Mouse (Mus musculus) midbrain, embryonic 16.5 days (tissue): Measurements from ENCODE around the gene Cd59a. TPM values are rescaled to one million over a fixed set of nuclear protein-coding genes. Genes with fewer than 3 reads are reported as not detected.

Experiments used
- ATAC-seq: fragments of 200-750 bp; cut with Nextera tagmentation; 2 replicates; pipeline ENCODE4 v1.8.0; 2017; ENCODE audit warnings: moderate TSS enrichment
- H3K27ac ChIP-seq: fragments of 300-500 bp; sonication (generic); 2 replicates; pipeline ENCODE4 v1.5.1; 2014; ENCODE audit warnings: mild to moderate bottlenecking, low read length, mixed read lengths
- H3K27me3 ChIP-seq: fragments of 300-500 bp; sonication (generic); 2 replicates; pipeline ENCODE4 v1.6.1; 2014; ENCODE audit warnings: low read depth, low read length, mixed read lengths; ENCODE audit not compliant: control insufficient read depth, insufficient read depth
- H3K36me3 ChIP-seq: fragments of 300-500 bp; sonication (generic); 2 replicates; pipeline ENCODE4 v1.6.1; 2014; ENCODE audit warnings: mild to moderate bottlenecking, low read length, moderate library complexity, mixed read lengths; ENCODE audit not compliant: control insufficient read depth, insufficient read depth
- H3K4me1 ChIP-seq: fragments of 300-500 bp; sonication (generic); 2 replicates; pipeline ENCODE4 v1.6.1; 2014; ENCODE audit warnings: mild to moderate bottlenecking, low read length, mixed read lengths; ENCODE audit not compliant: control insufficient read depth, insufficient read depth
- H3K4me2 ChIP-seq: fragments of 300-500 bp; sonication (generic); 2 replicates; pipeline ENCODE4 v1.6.1; 2014; ENCODE audit warnings: mild to moderate bottlenecking, low read length, mixed read lengths
- H3K4me3 ChIP-seq: fragments of 300-500 bp; sonication (generic); 2 replicates; pipeline ENCODE4 v1.5.1; 2014; ENCODE audit warnings: low read depth, mild to moderate bottlenecking, low read length, moderate library complexity, mixed read lengths
- H3K9ac ChIP-seq: fragments of 300-500 bp; sonication (generic); 2 replicates; pipeline ENCODE4 v1.6.1; 2014; ENCODE audit warnings: low read depth, low read length, mixed read lengths
- H3K9me3 ChIP-seq: fragments of 300-500 bp; sonication (generic); replicated peaks from 2 replicates; pipeline ENCODE4 v1.6.1; 2014; ENCODE audit warnings: mild to moderate bottlenecking, low read length, mixed read lengths; ENCODE audit not compliant: control insufficient read depth, poor library complexity, severe bottlenecking
- WGBS: fragments of 180-500 bp; shearing (Covaris S2); extraction: QIAGEN DNeasy Blood & Tissue Kit; methylation state at CpG from one replicate; pipeline ENCODE4 v1.1.7; 2014; 5-methylcytosine and 5-hydroxymethylcytosine counted together
- polyA plus RNA-seq: library from polyadenylated mRNA; unstranded; fragments of >200 nt; fragmentation: Nextera tagmentation; extraction: Ambion mirVana; gene quantifications from 2 replicates; pipeline ENCODE4 v1.2.1, GENCODE M21; 2015

Gene Cd59a
- polyA plus RNA-seq, 1 experiment from 2014 or later, result 11.3 TPM

DNA sequence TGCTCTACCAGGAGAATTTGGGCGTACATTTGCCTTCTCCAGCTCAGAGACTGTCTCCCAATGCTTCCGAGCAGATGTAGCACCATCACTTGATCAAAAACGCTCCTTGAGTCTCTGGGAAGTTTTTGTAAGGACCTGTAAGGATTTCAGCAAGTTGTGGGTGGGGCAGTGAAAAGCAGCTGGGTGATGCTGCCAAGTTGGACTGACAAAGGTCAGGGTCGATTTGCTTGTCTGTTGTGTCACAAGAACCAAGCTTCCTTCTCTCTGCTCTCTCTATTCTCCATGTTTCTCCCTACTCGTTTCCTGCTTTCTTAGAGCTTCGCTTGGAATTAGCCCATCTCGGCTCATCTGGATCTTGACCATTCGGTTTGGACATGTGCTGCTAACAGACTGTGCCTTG is 46.5 kb downstream of the Cd59a start:
- Histone ChIP-seq H3K9me3 (no peaks in the 10 kb centered on the region), H3K4me3 (no peak overlapping the region), H3K27me3 (no peaks in the 10 kb centered on the region), H3K9ac (no peak overlapping the region), H3K36me3 (no peaks in the 10 kb centered on the region), H3K4me1 (no peaks in the 10 kb centered on the region), H3K4me2 (no peak overlapping the region), H3K27ac (no peak overlapping the region)
- ATAC-seq, result no peak
- WGBS, result 90% methylated on average over 8 of the region's 8 CpGs

DNA sequence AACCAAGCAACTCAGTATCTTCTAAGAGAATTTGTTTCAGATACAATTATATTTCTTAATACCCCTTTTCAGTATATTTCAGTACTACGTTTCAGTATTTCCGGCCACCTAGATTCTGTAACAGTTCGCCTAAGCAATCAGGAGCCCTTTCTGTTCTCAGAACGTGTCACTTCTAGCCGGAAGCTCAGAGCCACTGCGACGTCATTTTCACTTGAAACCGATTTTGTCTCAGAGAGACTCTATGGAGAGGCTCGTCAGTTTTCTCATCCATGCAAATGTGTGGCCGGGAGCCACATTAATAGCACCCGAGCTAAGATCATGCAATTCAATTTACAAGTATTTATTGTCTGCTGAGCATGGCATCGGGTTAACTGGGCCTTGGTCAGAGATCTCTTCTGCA is 48.4 kb downstream of the Cd59a start:
- H3K36me3 ChIP-seq, result peaks cover 5% of the 10 kb centered on the region; the same call in 1 of the 2 replicates
- no peak overlapping the region for H3K27ac ChIP-seq
- no peak overlapping the region for H3K4me2 ChIP-seq
- H3K4me3 ChIP-seq, result no peak overlapping the region
- H3K9ac ChIP-seq, result no peak overlapping the region
- no peaks in the 10 kb centered on the region for H3K9me3 ChIP-seq
- H3K27me3 ChIP-seq, result no peaks in the 10 kb centered on the region
- 88% methylated on average over 12 of the region's 12 CpGs for whole genome bisulfite sequencing
- H3K4me1 ChIP-seq, result no peaks in the 10 kb centered on the region
- no peak for ATAC-seq

DNA sequence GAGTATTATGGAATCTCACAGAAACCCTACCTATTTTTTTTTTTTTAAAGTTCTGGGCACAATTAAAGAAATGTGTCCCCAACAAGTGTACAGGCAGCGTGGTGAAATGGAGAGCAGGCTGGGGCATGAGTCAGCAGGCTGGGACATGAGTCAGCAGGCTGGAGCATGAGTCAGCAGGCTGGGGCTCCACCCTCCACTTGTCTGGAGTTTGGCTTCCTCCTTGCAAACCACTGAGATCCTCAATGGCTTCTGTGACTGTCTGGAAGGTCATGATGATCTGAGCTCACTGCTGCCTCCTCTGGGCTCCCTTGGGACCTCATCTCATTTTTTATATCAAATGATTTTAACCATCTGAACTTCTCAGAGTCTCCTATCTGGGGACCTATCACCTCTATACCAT is 50.4 kb downstream of the Cd59a start:
- H3K27ac ChIP-seq, result no peak overlapping the region
- ATAC-seq, result no peak
- H3K36me3 ChIP-seq, result peaks cover 14% of the 10 kb centered on the region; the same call in 1 of the 2 replicates
- no peaks in the 10 kb centered on the region for H3K27me3 ChIP-seq
- H3K9me3 ChIP-seq, result no peaks in the 10 kb centered on the region
- no peak overlapping the region for H3K4me2 ChIP-seq
- H3K4me3 ChIP-seq, result no peak overlapping the region
- 91% methylated on average over 1 of the region's 1 CpGs for WGBS
- no peaks in the 10 kb centered on the region for H3K4me1 ChIP-seq
- H3K9ac ChIP-seq, result no peak overlapping the region

DNA sequence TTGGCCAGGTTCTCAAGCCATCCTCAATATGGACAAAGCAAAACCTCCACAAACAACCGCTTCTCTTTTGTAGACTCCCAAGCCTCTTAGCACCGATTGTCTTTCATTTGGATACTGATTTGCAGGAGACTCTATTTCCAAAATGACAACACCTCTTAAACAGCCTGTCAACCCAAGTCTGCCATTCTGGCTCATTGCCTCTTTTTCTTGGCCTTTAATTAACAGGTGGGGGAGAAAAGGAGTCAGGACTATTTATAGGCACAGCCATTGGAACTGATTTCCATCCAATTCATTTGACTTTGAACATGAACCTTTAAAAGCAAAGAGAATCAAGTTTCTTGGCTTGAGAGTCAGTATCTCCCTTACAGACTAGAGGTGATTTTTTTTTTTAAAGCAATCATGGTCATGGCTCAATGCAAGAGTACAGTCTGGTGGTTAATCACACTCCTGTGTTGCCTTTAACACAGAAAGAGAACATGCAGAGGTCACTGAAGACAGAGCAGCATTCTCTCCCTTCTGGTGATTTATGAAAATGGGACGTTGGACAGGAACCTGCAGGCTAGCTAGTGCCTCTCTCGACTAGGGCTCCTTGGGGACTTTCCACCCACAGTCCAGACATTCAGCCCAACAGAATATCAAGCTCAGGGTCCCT is 52.4 kb downstream of the Cd59a start:
- 70% methylated on average over 4 of the region's 4 CpGs for WGBS
- Histone ChIP-seq H3K4me2 (no peak overlapping the region), H3K9ac (no peak overlapping the region), H3K27me3 (no peaks in the 10 kb centered on the region), H3K4me3 (no peak overlapping the region), H3K9me3 (no peaks in the 10 kb centered on the region), H3K27ac (no peak overlapping the region), H3K4me1 (no peaks in the 10 kb centered on the region), H3K36me3 (peaks cover 31% of the 10 kb centered on the region)
- no peak for ATAC-seq

DNA sequence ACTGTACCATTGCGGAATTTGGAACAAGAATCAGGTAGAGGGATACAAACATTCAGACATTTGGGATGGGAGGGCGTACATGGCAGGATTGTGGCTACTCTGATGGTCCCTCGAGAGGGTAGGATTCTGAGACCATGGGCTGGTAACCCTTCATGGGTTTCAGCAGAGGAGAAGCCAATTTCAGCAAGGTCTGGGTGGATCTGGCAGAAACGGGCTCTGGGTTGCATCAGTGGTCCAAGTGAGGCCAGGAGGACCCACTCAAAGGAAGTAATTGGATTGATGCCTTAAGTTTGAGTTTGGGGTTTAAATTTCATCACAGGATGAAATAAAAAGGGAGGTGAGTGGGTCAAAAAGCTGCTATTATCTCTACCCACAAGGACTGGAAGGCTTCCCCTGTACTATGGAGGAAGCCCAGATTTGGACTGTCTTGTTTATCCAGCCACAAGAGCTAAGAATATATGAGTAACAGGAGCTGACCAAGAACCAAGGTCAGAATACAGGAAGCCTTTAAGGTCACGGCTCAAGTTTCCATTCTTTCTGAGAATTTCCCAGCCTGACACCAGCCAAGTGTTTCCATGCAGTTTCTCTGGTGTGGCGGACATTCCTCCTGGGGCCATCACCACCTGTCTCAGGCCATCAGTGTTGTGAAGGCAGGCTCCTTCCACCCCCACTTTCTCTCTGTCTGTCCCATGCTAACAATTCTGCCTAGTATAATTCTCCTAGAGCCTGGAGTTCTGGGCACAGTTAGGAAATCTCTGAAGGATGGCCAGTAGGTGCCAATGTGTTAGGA is 55.2 kb downstream of the Cd59a start:
- no peak overlapping the region for H3K27ac ChIP-seq
- no peak overlapping the region for H3K4me2 ChIP-seq
- 90% methylated on average over 6 of the region's 6 CpGs for WGBS
- H3K36me3 ChIP-seq, result peaks cover 36% of the 10 kb centered on the region
- H3K4me3 ChIP-seq, result no peak overlapping the region
- H3K9me3 ChIP-seq, result no peaks in the 10 kb centered on the region
- H3K27me3 ChIP-seq, result no peaks in the 10 kb centered on the region
- no peak overlapping the region for H3K9ac ChIP-seq
- no peaks in the 10 kb centered on the region for H3K4me1 ChIP-seq
- no peak for ATAC-seq

DNA sequence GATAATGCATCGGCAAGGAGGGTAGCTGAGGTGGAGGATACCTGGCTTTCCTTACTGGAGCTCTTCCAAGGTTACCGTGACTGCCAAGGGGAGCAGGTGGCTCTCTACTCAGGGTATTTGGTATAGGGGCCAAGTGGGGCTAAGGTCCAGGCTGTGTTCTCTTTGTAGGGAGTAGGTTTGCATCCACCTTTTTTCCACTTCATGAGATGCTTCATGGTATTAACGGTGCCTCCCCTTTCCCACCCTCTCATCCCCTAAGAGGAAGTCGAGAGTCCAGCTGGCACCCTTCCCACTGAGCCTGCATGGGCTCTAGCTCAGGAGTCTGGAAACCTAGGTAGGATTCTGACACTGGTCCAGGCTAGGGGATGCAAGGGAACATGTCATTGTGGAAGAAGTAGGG is 57.7 kb downstream of the Cd59a start:
- H3K9ac ChIP-seq, result no peak overlapping the region
- no peak overlapping the region for H3K4me2 ChIP-seq
- H3K9me3 ChIP-seq, result no peaks in the 10 kb centered on the region
- no peak overlapping the region for H3K4me3 ChIP-seq
- WGBS, result 76% methylated on average over 4 of the region's 4 CpGs
- H3K4me1 ChIP-seq, result no peaks in the 10 kb centered on the region
- H3K36me3 ChIP-seq, result peaks cover 33% of the 10 kb centered on the region
- no peak for ATAC-seq
- no peaks in the 10 kb centered on the region for H3K27me3 ChIP-seq
- no peak overlapping the region for H3K27ac ChIP-seq

DNA sequence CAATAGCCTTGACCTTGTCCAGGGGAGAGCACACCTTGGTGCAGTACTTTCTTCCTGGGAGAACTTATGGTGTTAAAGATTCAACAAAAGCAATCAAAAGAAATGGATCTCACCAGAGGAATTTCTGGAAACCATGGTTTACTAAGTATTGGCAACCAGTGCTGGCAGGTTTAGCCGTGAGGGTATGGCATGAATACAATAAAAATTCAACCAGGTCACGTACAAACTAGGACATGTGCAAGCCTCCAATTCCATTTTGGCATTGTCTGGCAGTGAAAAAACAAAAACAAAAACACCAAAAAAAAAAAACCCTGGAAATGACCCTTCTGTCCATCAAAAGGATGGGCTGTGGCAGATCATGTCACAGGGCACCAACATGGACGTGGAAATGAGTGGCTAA is 58.3 kb downstream of the Cd59a start:
- ATAC-seq, result no peak
- no peak overlapping the region for H3K4me2 ChIP-seq
- no peaks in the 10 kb centered on the region for H3K9me3 ChIP-seq
- no peak overlapping the region for H3K4me3 ChIP-seq
- 88% methylated on average over 3 of the region's 3 CpGs for whole genome bisulfite sequencing
- H3K9ac ChIP-seq, result no peak overlapping the region
- H3K27ac ChIP-seq, result no peak overlapping the region
- no peaks in the 10 kb centered on the region for H3K4me1 ChIP-seq
- no peaks in the 10 kb centered on the region for H3K27me3 ChIP-seq
- peaks cover 31% of the 10 kb centered on the region for H3K36me3 ChIP-seq

DNA sequence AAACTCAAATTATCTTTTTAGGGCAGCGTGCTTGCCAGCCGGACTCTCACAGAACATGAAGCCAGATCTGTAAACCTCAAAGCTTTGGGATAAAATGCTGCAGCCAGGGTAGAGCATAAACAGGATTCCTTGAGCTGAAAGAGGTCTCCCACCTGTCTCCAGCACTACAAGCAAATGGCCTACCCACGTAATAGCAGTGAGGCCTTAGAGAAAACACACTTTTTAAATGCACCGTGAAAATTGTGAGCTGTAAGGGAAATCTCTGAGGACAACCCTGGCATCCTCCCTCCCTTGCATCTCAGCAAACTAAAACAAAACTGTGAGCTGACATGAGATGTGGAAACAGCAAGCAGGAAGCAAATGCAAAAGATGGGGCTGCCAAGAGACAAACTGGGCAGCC is 62.2 kb downstream of the Cd59a start:
- Histone ChIP-seq H3K36me3 (peaks cover 9% of the 10 kb centered on the region), H3K9me3 (no peaks in the 10 kb centered on the region), H3K27me3 (no peaks in the 10 kb centered on the region), H3K4me1 (no peaks in the 10 kb centered on the region), H3K4me3 (no peak overlapping the region), H3K9ac (no peak overlapping the region), H3K4me2 (no peak overlapping the region), H3K27ac (no peak overlapping the region)
- 73% methylated on average over 4 of the region's 4 CpGs for WGBS
- ATAC-seq, result no peak

DNA sequence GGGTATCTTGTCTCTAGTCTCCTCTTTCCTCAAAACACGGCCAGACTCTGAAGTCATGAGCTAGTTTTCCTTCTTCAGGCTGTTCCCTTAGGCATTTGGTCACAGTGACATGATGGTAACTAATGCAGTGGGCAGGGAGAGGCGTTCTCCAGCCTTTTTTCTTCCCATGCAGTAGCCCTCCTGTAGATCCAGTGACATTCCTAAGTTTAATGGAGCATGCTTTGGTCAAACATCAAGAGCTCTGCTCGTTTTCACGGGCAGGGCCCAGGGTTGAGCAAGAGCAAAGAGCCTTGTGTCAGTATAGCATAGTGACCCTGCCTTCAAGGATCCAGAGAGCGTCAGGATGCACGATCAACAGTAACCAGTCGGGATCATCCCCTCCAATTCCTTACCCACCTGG is 67.8 kb downstream of the Cd59a start:
- no peak for ATAC-seq
- H3K4me1 ChIP-seq, result peaks cover 8% of the 10 kb centered on the region; the same call in 1 of the 2 replicates
- peaks cover 14% of the 10 kb centered on the region for H3K36me3 ChIP-seq
- no peaks in the 10 kb centered on the region for H3K9me3 ChIP-seq
- H3K9ac ChIP-seq, result no peak overlapping the region
- WGBS, result 84% methylated on average over 7 of the region's 7 CpGs
- H3K4me3 ChIP-seq, result no peak overlapping the region
- H3K27ac ChIP-seq, result no peak overlapping the region
- no peaks in the 10 kb centered on the region for H3K27me3 ChIP-seq
- no peak overlapping the region for H3K4me2 ChIP-seq
